Mouse (Mus musculus): Measurements from ENCODE around the gene Ciao2a. TPM values are rescaled to one million over a fixed set of nuclear protein-coding genes. Genes with fewer than 3 reads are reported as not detected.
A peak's percentile ranks its signal among the peaks of the same experiment; 100 is the strongest.

Gene Ciao2a
- polyA plus RNA-seq (2012; rRNA removed): 5.1 and 5.3 TPM in 2 replicates

GRCm38 (mm10) chr9:66126456-66127192, at the start of gene Ciao2a, which contains the start of gene Snx1:
Ciao2a (plus strand) TSS chr9:66126611.
Snx1 (minus strand) TSS chr9:66126587.
- Histone ChIP-seq H3K27me3 (ENCODE audit: control insufficient read depth, insufficient read depth, low read length) (no peaks in the 10 kb centered on the region), H3K4me3 (ENCODE audit: low read depth, low read length) (peak within 1 kb of the TSS; percentile 76), H3K27ac (ENCODE audit: insufficient read depth, low read depth, low read length) (peak within 1 kb of the TSS; percentile 55), H3K4me1 (ENCODE audit: control insufficient read depth, insufficient read depth, insufficient read length, low read length) (peaks cover 6% of the 10 kb centered on the region; the same call in 1 of the 2 replicates), H3K36me3 (ENCODE audit: control insufficient read depth, insufficient read depth, low read length) (peaks cover 5% of the 10 kb centered on the region)
- whole genome bisulfite sequencing: under 1% methylated on average over 34 of the region's 34 CpGs
- TF ChIP-seq POLR2A (IDR thresholded peaks at IDR 0.05; ENCODE audit: low read depth, low read length) (peak; percentile 70; the same call in 1 of the 2 replicates), CTCF (IDR thresholded peaks at IDR 0.05; ENCODE audit: extremely low read depth, insufficient read length, insufficient replicate concordance, low read depth, low read length) (no peak)

- Histone ChIP-seq H3K4me1 (ENCODE audit: control insufficient read depth, insufficient read depth, insufficient read length, low read length) (0 out of 2 replicates have a peak, but pooled peaks cover 3% of the 10 kb centered on the region), H3K36me3 (ENCODE audit: control insufficient read depth, insufficient read depth, low read length) (no peaks in the 10 kb centered on the region), H3K4me3 (ENCODE audit: low read depth, low read length) (no peak overlapping the region), H3K27me3 (ENCODE audit: control insufficient read depth, insufficient read depth, low read length) (no peaks in the 10 kb centered on the region), H3K27ac (ENCODE audit: insufficient read depth, low read depth, low read length) (no peak overlapping the region)
- TF ChIP-seq POLR2A (IDR thresholded peaks at IDR 0.05; ENCODE audit: low read depth, low read length) (no peak), CTCF (IDR thresholded peaks at IDR 0.05; ENCODE audit: extremely low read depth, insufficient read length, insufficient replicate concordance, low read depth, low read length) (no peak)
- 75% methylated on average over 3 of the region's 3 CpGs for WGBS
These were observed 48.3 kb upstream of the Ciao2a start for GRCm38 (mm10) chr9:66078072-66078471.

GRCm38 (mm10) chr9:66078493-66078892, 47.9 kb upstream of the Ciao2a start:
- Histone ChIP-seq H3K36me3 (ENCODE audit: control insufficient read depth, insufficient read depth, low read length) (no peaks in the 10 kb centered on the region), H3K27me3 (ENCODE audit: control insufficient read depth, insufficient read depth, low read length) (no peaks in the 10 kb centered on the region), H3K4me1 (ENCODE audit: control insufficient read depth, insufficient read depth, insufficient read length, low read length) (0 out of 2 replicates have a peak, but pooled peaks cover 3% of the 10 kb centered on the region), H3K4me3 (ENCODE audit: low read depth, low read length) (no peak overlapping the region), H3K27ac (ENCODE audit: insufficient read depth, low read depth, low read length) (no peak overlapping the region)
- WGBS: 16% methylated on average over 14 of the region's 14 CpGs
- TF ChIP-seq POLR2A (IDR thresholded peaks at IDR 0.05; ENCODE audit: low read depth, low read length): no peak
- TF ChIP-seq CTCF (IDR thresholded peaks at IDR 0.05; ENCODE audit: extremely low read depth, insufficient read length, insufficient replicate concordance, low read depth, low read length): no peak

GRCm38 (mm10) chr9:66080804-66081459, 45.5 kb upstream of the Ciao2a start:
- WGBS: 86% methylated on average over 3 of the region's 3 CpGs
- Histone ChIP-seq H3K27ac (ENCODE audit: insufficient read depth, low read depth, low read length) (no peak overlapping the region), H3K4me3 (ENCODE audit: low read depth, low read length) (no peak overlapping the region), H3K4me1 (ENCODE audit: control insufficient read depth, insufficient read depth, insufficient read length, low read length) (no peaks in the 10 kb centered on the region), H3K36me3 (ENCODE audit: control insufficient read depth, insufficient read depth, low read length) (no peaks in the 10 kb centered on the region), H3K27me3 (ENCODE audit: control insufficient read depth, insufficient read depth, low read length) (no peaks in the 10 kb centered on the region)
- TF ChIP-seq CTCF (IDR thresholded peaks at IDR 0.05; ENCODE audit: extremely low read depth, insufficient read length, insufficient replicate concordance, low read depth, low read length): no peak
- no peak for TF ChIP-seq POLR2A (IDR thresholded peaks at IDR 0.05; ENCODE audit: low read depth, low read length)

GRCm38 (mm10) chr9:66081999-66082398, 44.4 kb upstream of the Ciao2a start:
- Histone ChIP-seq H3K27ac (ENCODE audit: insufficient read depth, low read depth, low read length) (no peak overlapping the region), H3K27me3 (ENCODE audit: control insufficient read depth, insufficient read depth, low read length) (no peaks in the 10 kb centered on the region), H3K4me1 (ENCODE audit: control insufficient read depth, insufficient read depth, insufficient read length, low read length) (no peaks in the 10 kb centered on the region), H3K36me3 (ENCODE audit: control insufficient read depth, insufficient read depth, low read length) (peaks cover 6% of the 10 kb centered on the region; the same call in 1 of the 2 replicates), H3K4me3 (ENCODE audit: low read depth, low read length) (no peak overlapping the region)
- no peak for TF ChIP-seq CTCF (IDR thresholded peaks at IDR 0.05; ENCODE audit: extremely low read depth, insufficient read length, insufficient replicate concordance, low read depth, low read length)
- no peak for TF ChIP-seq POLR2A (IDR thresholded peaks at IDR 0.05; ENCODE audit: low read depth, low read length)
- WGBS: 69% methylated on average over 4 of the region's 4 CpGs

- no peak for TF ChIP-seq CTCF (IDR thresholded peaks at IDR 0.05; ENCODE audit: extremely low read depth, insufficient read length, insufficient replicate concordance, low read depth, low read length)
- Histone ChIP-seq H3K4me1 (ENCODE audit: control insufficient read depth, insufficient read depth, insufficient read length, low read length) (peaks cover 2% of the 10 kb centered on the region; the same call in 1 of the 2 replicates), H3K36me3 (ENCODE audit: control insufficient read depth, insufficient read depth, low read length) (peaks cover 25% of the 10 kb centered on the region), H3K27me3 (ENCODE audit: control insufficient read depth, insufficient read depth, low read length) (no peaks in the 10 kb centered on the region), H3K27ac (ENCODE audit: insufficient read depth, low read depth, low read length) (no peak overlapping the region), H3K4me3 (ENCODE audit: low read depth, low read length) (no peak overlapping the region)
- WGBS: 30% methylated on average over 3 of the region's 3 CpGs
These were observed 42.2 kb upstream of the Ciao2a start for GRCm38 (mm10) chr9:66084171-66084570.

GRCm38 (mm10) chr9:66087062-66087461, 39.3 kb upstream of the Ciao2a start:
- TF ChIP-seq CTCF (IDR thresholded peaks at IDR 0.05; ENCODE audit: extremely low read depth, insufficient read length, insufficient replicate concordance, low read depth, low read length) (no peak), POLR2A (IDR thresholded peaks at IDR 0.05; ENCODE audit: low read depth, low read length) (no peak)
- Histone ChIP-seq H3K27me3 (ENCODE audit: control insufficient read depth, insufficient read depth, low read length) (no peaks in the 10 kb centered on the region), H3K4me1 (ENCODE audit: control insufficient read depth, insufficient read depth, insufficient read length, low read length) (peaks cover 19% of the 10 kb centered on the region), H3K4me3 (ENCODE audit: low read depth, low read length) (no peak overlapping the region), H3K36me3 (ENCODE audit: control insufficient read depth, insufficient read depth, low read length) (peaks cover 37% of the 10 kb centered on the region), H3K27ac (ENCODE audit: insufficient read depth, low read depth, low read length) (no peak overlapping the region)
- 96% methylated on average over 7 of the region's 7 CpGs for WGBS

Data from small intestine, adult 2 months (tissue).